Mouse (Mus musculus): ENCODE data around the gene Sugct.
A peak's percentile ranks its signal among the peaks of the same experiment; 100 is the strongest.
"Not testable (repeated sequence)": the region's sequence is repeated elsewhere in the genome, so short reads cannot be mapped to it uniquely, and the experiment has no call there.

Sugct gene

DNA sequence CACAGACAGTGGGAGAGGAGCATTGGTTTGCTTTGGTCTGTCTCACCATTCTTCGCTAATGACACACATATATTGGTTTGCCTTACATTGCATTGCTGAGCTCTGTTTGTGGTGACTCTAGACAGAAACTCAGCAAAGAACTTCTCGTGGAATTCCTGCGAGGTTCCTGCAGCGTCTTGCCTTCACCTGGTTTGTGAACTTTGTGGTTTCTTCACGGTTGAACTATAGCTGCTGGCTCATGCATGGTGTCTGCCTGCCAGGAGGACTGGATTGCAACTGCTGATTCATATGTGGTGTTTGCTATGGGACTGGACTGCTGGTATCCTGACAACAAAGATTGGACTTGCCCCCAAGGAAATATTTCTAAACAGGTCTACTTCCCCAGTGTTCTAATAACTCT is 91.6 kb downstream of the Sugct start:
- DNase-seq (ENCODE audit: low spot score), result no peak

DNA sequence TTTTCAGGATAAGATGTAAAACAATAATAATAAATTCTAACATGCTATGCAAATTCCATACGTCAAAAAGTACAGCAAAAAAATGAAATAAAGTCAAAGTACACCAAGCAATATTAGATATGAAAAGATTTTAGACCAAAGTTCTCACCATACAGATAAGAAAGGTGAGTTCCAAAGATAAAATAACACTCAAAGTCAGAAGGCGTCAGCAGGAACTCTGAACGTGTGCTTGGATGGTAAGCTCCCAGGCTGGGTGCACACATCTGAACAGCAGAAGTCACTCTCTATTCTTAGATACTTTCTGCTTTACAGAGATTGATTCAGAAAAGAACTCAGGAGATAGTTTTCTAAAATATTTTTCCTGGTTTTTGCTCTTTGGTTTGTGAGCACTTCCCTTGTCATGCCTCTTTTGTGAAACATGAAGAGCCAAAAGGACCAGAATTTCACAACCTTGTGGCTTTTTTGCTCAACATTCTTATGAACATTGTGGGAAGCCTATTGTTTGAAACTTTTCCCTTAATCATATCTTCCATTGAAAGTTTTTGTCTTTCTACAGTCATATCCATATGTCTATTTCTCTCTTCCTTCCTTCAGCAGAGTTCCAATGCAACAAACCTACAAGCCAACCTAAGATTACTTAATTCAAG is 110.0 kb downstream of the Sugct start:
- peak; percentile 24 for DNase-seq (ENCODE audit: low spot score)

DNA sequence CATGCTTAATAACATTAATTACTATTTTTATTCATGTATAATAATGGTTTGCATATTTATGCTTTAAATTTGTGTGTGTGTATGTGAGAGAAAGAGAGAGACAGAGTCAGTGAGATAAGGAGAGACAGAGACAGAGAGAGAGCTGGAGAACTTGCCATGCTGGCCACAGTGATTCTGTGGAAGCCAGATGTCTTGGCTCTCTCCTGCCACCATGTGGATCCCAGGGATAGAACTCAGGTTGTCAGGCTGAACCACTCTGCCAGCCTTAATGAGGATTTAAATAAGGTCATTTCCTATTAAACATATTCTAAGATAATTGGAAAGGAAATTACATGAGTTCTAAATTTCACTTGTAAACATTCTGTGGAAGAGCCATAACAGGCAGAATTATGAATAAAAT is 110.5 kb downstream of the Sugct start:
- DNase-seq (ENCODE audit: low spot score), result peak; percentile 59

DNA sequence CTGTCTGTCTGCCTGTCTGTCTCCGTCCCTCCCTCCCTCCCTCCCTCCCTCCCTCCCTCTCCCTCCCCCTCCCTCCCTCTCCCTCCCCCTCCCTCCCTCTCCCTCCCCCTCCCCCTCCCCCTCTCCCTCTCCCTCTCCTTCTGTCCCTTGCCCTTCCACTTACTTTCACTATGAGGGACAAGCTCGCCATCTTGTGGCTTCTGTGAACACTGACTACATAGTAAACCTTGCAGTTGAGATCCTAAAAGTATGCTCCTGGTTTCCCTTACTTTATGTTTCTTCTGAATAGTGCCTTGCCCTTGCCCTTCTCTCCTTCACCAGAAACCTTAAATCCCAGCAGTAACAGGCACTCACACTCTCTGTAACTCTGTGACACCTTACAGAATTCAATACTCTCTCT is 113.7 kb downstream of the Sugct start:
- peak; percentile 75 for DNase-seq (ENCODE audit: low spot score)

DNA sequence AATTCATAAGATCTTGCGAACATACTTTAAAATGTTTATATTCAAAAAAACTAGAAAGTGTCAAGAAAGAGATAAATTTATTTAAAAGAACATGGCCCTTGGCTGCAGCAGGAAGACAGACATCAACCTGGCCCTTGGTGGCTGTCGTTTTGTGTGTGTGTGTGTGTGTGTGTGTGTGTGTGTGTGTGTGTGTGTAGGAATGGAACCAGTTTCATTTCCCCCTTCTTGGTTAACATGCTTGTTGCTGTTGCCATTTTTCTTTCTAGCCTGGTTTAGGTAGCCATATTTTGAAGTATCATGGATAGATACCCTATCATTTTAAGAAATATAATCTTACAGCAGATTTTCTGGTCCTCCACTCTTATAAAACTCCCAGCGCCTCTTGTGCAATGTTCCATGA is 136.0 kb downstream of the Sugct start:
- DNase-seq (ENCODE audit: low spot score), result no peak

DNA sequence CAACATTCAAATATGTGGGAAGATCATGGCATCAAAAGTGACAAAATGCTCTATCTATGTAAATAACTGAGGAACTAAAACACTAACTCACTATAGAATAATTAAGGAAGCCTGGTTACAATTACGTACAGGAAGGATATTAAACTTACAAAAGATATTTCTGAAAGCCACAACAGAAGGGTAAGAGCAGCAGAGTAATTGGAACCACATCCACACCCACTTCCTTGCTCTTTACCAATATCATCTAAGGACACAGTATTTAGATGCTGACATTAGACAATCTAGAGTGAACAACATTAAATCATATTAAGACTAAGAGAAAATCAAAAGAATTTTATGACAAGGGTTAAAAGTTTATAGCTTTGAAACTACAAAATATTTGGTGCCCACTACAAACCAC is 159.0 kb downstream of the Sugct start:
- no peak for DNase-seq (ENCODE audit: low spot score)

DNA sequence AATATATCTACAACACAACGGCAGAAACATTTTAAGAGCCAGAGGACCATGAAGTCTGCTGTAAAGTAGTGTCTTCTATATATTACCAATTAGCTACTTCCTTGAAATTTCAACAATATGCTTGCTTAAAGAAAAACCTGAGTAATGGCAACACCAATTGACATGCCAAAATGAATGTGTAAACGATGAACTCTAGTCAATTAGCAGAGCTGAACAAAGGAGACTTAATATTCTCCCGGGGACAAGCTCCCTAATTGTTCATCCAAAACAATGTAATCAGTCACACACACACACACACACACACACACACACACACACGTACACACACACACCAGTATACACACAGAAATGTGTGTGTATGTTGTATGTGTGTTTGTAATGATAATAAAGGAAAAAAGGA is 160.5 kb downstream of the Sugct start:
- DNase-seq (ENCODE audit: low spot score), result no peak

DNA sequence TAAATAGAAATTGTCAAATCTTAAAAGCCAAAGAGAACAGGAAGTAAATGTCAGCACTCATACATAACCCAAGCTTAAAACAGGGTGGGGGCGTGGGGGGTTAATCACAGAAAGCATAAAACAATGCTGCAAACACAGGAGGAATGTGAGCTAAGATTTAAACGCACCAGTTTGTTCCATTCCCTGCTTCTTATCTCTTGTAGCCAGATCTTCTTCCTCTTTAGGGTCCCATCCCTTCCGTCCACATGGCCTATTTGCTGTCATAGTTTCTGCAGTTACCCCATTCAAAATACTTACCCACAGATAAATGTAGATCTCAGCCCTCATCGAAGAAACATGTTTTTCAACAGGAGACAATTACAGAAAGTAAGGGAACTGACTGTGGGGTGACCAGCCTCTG is 160.9 kb downstream of the Sugct start:
- DNase-seq (ENCODE audit: low spot score), result no peak

DNA sequence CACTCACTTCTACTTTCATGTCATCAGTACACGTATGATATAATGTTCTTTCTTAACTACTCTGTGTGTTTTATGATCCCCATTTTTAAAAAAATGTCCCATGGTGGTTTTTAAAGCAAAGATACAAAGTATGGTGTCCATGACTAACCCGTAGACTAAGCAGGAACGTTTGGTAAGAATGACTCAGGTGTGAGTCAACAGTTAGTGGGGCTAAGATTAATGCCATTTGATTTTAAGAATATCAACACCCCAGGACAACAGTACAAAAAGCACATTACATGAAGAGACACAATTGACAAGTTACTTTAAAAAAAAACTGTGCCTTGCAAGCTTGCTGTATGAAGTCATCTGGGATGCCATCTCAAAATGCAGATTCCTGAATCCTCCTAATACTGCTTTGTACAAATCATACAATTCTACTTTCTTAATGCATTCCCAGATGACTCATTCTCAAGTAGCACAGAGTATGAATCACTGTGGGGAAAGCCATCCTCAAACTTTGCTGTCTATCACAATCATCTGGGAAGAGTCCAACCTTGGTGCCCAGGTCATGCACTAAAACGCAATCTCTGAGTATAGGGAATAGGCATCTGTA is 184.1 kb downstream of the Sugct start:
- peak; percentile 3 for DNase-seq (ENCODE audit: low spot score)

DNA sequence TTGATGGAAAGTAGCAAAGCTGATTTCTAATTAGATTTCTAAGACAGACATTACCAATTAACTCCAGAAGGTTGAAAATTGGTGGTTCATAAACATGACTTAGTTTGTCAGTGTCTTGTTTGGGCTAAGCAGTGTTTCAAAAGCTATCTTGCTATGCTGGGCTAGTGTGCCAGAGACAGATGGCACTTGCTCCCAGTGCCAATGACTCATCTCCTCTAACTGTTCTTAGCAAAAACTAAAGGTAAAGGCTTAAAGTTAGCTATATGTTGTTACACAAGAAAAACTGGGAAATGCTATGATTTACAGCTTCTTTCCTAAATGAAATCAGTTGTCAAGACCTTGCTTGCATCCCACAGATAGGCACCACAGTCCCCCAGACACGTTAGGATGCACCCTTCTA is 200.4 kb downstream of the Sugct start:
- no peak for DNase-seq (ENCODE audit: low spot score)

DNA sequence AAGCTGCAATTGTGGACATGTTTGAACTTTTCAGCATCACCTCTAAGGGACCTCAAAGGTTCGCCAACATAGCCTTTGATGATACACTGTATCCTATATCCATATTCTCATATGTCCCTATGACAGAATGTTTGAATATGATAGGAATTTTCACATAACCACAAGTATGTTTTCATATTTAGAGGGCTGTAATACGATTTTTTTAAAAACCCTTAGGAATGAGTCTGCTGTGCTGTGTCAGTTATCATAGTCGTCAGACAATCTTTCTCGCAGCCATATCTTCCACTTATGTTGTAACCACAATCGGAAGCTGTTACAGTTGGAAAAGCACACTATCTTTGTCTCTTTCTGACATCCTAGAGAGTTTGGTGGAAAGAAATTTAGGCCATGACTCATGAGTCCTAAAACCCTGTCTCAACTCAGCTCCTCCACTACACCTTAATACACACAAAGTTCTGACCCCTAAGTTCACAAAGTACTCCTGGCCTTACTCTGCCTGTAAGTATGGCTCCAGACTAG is 201.2 kb downstream of the Sugct start:
- DNase-seq (ENCODE audit: low spot score), result no peak

DNA sequence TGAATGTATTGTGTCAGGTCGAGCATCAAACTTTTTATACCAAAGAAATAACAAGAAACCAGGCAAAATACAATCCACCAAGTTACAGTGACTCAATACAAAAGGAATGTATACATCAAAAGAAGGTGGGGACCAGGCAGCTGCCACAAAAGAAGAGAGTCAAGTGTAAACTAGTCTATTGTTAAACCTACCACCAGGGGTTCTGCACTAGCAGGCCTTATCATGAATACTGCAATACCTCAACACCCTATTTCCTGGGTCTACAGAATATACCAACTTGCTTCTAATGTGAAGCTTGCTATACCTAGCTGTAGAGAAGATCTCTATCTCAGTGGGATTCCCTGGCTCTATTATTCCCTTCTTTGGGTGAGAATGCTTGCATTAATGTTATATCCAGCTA is 237.4 kb downstream of the Sugct start:
- not testable (repeated sequence) for DNase-seq (ENCODE audit: low spot score)

DNA sequence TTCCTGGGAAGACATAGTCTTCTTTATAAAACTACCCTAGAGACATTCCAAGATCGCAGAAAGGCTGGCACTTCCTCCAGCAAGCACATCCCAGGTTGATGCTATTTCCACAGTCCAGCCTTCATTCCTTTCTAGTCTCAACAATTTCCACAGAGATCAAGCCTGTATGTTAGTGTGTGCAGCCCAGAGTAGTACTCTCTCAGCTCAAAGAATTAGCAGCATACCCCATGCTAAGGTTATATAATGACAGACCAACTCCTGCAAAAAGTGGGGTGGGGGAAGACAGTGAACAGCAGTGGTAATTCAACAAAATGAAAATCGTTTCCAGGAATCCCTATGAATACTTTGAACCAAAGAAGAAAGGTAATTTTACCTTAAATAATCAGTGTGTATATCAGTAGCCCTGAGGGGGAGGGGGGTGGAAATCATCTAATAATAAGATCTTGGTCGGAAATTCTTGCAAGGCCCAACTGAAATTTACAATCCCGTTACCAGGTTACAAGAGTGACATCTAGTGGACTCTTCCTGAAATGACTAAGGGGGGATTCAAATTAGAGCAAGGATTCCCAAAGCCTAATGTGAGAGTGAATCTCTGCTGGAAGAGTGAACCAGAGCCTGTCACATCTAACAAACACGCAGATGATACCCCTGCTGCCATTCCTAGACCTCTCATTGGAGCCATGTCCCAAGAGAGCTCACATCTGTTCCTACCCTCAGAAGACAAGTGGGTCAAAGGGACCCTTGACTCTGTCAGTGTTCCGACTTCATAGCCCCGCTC is 263.0 kb downstream of the Sugct start:
- DNase-seq (ENCODE audit: low spot score), result peak; percentile 76

DNA sequence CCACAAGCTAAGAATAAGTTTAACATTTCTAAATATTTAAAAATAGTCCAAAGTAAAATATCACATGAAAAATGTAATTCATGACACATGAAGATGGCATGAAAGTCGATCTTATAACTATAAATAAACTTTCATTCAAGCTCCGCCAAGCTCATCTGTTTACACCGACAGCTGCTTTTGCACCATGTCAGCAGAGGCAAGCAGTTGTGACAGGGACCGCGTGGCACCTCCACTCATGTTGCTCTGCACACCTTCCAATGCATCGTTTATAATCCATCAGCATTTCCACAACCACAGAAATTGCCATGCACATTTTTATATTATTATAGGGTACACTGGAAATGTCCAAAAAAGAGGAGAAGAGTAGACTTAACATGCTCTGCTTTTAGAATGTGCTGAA is 273.5 kb downstream of the Sugct start:
- DNase-seq (ENCODE audit: low spot score), result no peak

DNA sequence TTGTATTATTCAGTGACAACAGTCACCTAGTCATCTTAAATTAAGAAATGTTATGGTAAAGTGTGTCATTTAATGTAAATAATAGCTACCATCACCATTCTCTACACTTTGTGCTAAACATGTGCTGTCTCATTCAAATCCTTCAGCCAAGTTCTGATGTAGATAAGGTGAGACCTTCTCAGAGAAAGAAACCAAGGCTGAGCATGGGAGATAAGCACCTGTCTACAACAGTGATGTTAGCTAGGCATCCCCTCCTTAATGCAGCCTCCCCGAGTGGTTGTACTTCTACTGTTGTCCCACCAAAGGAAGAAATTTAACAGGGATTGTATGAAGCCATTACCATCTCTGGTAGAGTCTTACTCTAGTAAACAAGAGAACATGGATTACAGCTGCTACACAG is 274.8 kb downstream of the Sugct start:
- no peak for DNase-seq (ENCODE audit: low spot score)

DNA sequence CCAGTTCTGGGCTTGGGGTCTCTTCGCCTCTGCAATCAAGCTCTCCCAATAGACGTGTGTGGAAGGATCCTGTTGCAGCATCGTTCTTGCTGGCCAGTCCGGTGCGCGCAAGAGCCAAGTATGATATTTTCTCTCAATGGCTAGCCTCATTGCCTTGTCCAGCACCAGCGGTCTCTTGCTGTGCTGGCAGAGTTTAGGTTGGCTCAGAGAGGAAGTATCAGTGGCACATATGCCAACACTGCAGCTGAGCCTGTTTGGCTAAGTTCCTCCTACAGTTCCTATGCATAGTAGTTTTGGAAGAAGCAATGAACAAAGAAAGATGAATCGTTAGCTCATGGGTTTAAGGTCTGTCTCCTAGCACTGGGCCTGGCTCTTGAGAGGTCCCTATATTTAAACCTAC is 352.5 kb downstream of the Sugct start:
- no peak for DNase-seq (ENCODE audit: low spot score)

DNA sequence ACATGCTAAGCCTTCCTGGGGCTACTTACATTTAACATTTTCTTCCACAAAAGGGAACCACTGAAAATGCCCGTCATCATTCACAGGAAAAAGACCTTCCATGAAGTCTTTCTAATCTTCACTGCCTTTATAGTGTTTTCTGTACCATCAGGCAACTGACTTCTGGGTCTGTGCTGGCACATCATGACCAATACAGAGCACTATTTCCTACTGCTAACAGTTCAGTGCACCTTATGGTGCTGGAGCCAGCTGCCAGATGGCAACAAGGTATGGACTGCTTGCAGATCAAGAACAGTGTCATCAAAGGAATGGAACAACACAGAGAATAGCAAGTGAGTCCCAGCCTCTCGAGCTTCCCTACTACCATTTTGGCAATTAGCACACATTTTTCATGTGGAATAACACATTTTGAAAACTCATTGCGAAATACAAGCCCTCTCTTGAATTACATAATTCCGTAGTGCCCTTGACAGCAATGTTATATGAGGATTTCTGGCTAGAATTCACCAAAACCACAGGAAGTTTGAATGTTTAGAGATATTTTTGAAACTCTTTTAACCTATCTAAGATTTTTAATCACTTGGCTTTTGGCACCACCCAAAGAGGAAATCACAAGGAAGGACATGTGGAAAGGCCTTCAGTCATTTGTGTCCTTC is 359.3 kb downstream of the Sugct start:
- peak; percentile 53 for DNase-seq (ENCODE audit: low spot score)

DNA sequence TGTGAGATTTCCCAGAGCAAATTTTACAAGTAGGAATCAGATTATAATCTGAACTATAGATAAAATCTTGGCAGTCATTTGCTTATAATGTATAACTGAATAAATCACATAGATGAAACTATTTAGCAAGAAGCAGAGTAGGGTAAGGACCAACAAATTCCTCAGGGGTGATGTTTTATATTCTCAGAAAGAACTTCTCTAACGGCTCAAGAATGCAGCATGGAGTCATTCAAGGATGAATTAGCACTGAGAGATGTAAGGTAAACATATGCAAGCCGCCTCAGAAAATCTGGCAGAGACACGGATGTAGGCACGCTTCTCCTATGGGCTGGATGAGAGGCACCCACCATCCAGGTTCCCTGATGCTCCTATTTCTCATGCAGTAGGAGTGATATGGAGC is 368.5 kb downstream of the Sugct start:
- DNase-seq (ENCODE audit: low spot score), result no peak

DNA sequence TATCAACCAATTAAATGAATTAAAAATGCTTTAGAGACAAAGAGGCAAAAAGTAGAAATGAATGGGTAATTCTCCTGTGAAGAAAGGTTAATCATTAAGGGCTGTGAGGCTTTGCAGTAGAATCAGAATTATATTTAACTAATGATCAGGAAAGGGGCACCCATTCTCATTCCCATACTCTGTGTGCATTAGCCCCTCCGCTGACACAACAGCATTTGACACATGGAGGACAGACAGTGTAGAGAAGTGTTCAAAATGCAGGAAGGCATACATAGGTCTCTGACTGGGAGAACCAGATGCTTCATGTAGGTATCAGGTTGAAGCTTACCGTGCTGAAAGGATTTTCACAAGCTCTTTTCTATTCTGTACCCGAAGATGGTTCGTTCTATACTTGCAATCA is 393.8 kb downstream of the Sugct start:
- no peak for DNase-seq (ENCODE audit: low spot score)

DNA sequence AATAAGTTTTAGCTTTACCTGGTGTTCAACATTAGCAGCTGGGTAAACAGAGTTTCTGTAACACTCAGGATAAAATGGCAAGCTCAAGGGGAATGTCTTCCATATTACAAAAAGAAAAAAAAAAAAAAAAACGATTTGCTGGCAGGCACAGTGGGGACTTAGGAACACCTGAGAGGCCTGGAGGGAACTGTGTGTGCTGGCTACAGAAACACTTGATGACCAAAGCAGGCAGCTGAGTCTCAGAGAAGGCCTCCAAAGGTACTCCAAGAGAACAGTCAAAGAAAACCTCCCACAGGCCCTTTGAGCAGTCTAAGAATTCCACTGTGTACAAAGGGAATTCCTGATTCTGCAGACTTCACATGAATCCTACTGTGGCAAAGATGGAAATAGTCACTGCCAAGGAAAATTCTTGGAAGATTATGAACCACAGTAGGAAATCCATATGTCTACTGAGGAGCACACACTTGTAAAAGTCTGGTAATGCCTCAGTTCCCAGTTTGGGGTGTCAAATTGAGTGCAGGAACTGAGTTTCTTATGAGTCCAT is 397.8 kb downstream of the Sugct start:
- no peak for DNase-seq (ENCODE audit: low spot score)

DNA sequence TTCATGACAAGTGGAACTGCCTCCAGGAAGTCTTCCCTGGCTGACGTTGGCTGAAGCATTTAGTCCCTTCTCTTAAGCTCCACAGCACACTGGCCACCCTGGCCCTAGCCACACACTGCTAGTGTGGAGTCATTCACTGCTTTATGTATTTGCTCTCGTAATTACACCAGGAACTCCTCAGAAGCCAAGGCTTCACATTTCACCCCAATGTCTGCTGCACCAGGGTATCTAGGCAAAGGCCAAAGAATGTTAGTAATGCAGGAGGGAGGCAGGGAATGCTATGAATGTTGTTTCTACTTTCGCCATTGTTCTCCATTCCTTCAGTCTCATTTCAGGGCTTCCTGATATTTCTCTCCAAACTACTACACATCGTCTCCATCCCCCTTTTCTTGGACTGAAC is 398.4 kb downstream of the Sugct start:
- peak; percentile 16 for DNase-seq (ENCODE audit: low spot score)

DNA sequence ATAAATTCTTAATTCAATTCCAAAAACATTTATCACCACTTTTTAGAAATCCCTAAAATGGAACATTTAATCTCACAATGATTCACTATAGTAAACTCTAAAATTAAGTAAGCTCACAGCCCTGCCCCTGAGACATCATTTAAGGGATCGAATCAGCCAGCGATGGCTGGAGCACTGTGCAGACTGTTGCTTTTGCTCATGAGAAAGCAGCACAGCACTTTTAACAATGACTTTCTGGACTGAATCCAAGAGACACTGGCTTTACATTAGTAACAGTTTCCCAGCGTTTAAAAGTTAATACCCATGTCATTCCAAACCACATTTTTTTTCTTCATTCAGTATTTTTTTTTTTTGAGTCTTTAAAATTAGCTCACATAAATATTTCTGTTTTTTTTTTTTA is 398.9 kb downstream of the Sugct start:
- no peak for DNase-seq (ENCODE audit: low spot score)

DNA sequence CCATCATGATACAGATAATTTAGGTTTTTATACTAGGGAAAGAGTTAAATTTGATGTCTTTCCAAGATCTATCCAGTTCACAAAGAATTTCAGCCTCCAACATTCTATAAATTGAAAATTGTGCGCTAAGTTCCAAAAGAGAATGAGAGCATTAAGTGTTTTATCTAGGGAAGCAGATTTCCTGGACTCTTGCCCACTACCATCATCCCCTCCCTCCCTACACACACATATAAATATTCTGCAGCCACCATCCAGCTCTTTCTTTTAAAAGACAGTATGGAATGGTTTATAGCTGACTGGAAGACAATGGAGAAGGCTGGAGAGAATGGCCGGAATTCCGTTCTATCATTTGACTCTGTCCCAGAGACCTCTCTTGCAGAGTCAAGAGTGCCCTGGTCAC is 404.3 kb downstream of the Sugct start:
- DNase-seq (ENCODE audit: low spot score), result no peak

All from adipocyte (in vitro differentiated cells).